21 mouse cellular contexts compared by ENCODE assay signal in the genomic region with DNA sequence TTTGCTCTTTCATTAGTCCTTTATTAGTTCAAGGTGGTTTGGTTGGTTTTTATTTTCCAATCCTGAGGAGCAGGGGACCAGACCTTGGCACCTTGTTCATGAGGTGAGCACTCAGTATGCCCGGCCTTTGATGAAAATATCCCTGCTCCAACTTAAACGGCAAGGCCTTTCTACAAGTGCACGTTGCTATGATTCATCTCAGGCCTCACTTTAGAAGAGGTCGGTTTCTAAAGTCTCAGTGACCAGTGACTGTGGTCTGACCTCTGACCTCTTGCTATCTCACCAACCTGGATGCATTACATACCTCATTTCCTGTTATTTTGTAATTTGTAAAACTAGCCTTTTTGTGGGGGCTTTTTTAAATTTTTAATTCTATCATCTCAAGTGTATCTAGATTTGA. TPM values are rescaled to one million over a fixed set of nuclear protein-coding genes. Genes with fewer than 3 reads are reported as not detected.
"Had no signal": no experiment of that assay in that cellular context is flagged by ENCODE, and none has a peak within 500 bp of the region (broad histone marks: within the 10 kb centered on the region; RNA-seq: fewer than 3 reads in every experiment).

No protein-coding gene starts in this region.

- H3K9me3 ChIP-seq: lung, embryonic 15.5 days; midbrain, embryonic 10.5 days; midbrain, embryonic 12.5 days; neural tube, embryonic 13.5 days; neural tube, embryonic 15.5 days had no signal

- H3K36me3 ChIP-seq: lung, embryonic 15.5 days; midbrain, embryonic 10.5 days; midbrain, embryonic 12.5 days; neural tube, embryonic 13.5 days; neural tube, embryonic 15.5 days had no signal

- DNase-seq: liver, postnatal 0 days; lung, adult 2 months; lung, postnatal 10 days; lung, postnatal 4 days; midbrain, embryonic 14.5 days; retina, postnatal 1 day; right cerebral cortex, adult 18-20 months; right cerebral cortex, postnatal 25 days; right cerebral cortex, postnatal 4 days; spleen, adult 18-20 months; thymus, adult 18-20 months; thymus, postnatal 14 days; thymus, postnatal 36 days had no signal

- H3K4me3 ChIP-seq: lung, embryonic 15.5 days; midbrain, embryonic 10.5 days; midbrain, embryonic 12.5 days; myocyte; neural tube, embryonic 13.5 days; neural tube, embryonic 15.5 days had no signal

- ATAC-seq: liver, postnatal 0 days had no signal

- H3K4me2 ChIP-seq: lung, embryonic 15.5 days; midbrain, embryonic 12.5 days; neural tube, embryonic 13.5 days; neural tube, embryonic 15.5 days had no signal

- H3K27ac ChIP-seq: lung, embryonic 15.5 days; midbrain, embryonic 10.5 days; midbrain, embryonic 12.5 days; neural tube, embryonic 13.5 days; neural tube, embryonic 15.5 days had no signal

- H3K9ac ChIP-seq: liver, postnatal 0 days; lung, embryonic 15.5 days; midbrain, embryonic 12.5 days; neural tube, embryonic 13.5 days; neural tube, embryonic 15.5 days had no signal

RNA-seq across cellular contexts. Expression of gene Ppp1r36, which starts 8.2 kb away (rescaled TPM):
- total RNA-seq: megakaryocyte-erythroid progenitor cell, adult 5-6 weeks had no signal
- polyA plus RNA-seq: myocyte; small intestine, adult 2 months had no signal
